Mouse (Mus musculus): Measurements from ENCODE around the gene Gm12166. TPM values are rescaled to one million over a fixed set of nuclear protein-coding genes. Genes with fewer than 3 reads are reported as not detected.

Gm12166 gene
- polyA plus RNA-seq, 1 experiment from 2014 or later, result 6.6 TPM

GRCm38 (mm10) chr11:46029485-46029884, 22.6 kb downstream of the Gm12166 start:
- no peaks in the 10 kb centered on the region for H3K4me1 ChIP-seq (replicated peaks; ENCODE audit: control insufficient read depth, insufficient read depth, low read length)
- H3K27ac ChIP-seq, result no peak overlapping the region
- H3K27me3 ChIP-seq (ENCODE audit: control insufficient read depth, insufficient read depth, low read length), result no peaks in the 10 kb centered on the region
- 81% methylated on average over 2 of the region's 2 CpGs for WGBS
- ATAC-seq (ENCODE audit: low FRiP score) (no peak), DNase-seq (ENCODE audit: low spot score) (no peak)
- H3K4me2 ChIP-seq (replicated peaks), result no peak overlapping the region
- no peaks in the 10 kb centered on the region for H3K9me3 ChIP-seq (ENCODE audit: control insufficient read depth, low read length)
- no peak overlapping the region for H3K9ac ChIP-seq
- no peaks in the 10 kb centered on the region for H3K36me3 ChIP-seq (replicated peaks; ENCODE audit: control insufficient read depth, insufficient read depth)
- no peak overlapping the region for H3K4me3 ChIP-seq (replicated peaks; ENCODE audit: low read length)

DNA sequence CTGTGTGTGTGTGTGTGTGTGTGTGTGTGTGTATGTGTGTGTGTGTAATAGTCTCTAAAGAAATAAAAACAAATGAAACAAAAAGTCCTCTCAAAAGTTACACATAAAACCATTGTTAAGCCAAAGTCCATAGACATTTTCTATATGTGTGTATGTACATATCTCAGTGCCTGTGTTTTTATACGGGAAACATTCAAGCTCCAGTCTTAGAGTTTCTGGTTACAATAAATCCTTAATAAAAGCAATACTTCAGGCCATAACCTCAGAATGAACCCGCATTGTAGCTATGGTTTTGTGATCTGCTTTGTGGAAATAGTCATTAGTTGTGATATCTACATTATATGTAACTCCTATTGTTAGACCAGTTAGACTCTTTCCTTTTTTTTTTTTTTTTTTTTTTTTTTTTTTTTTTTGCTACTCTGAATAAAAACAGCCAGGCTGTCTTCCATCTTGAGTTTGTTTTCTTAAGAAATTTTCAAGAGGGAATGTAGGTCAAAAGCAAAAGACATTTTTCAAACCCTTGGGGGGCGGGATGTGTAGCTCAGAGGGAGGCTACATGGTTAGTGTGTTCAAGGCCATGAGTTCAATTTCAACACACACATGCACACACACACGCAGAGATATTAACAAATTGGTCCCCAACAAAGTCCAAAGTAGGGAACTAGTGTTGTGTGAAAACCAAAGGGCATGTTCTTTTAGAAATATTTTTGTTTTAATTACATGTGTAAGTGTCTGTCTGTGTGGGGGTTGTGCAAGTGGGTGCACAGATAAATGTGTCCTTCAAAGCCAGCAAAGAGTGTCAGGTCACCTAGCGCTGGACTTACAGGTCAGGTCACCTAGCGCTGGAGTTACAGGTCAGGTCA, 23.9 kb downstream of the Gm12166 start:
- no peak overlapping the region for H3K9ac ChIP-seq
- ATAC-seq (ENCODE audit: low FRiP score), result no peak
- 89% methylated on average over 6 of the region's 6 CpGs for WGBS

GRCm38 (mm10) chr11:46025962-46026392, 26.1 kb downstream of the Gm12166 start:
- Histone ChIP-seq H3K4me3 (replicated peaks; ENCODE audit: low read length) (no peak overlapping the region), H3K27ac (no peak overlapping the region), H3K9ac (no peak overlapping the region), H3K27me3 (ENCODE audit: control insufficient read depth, insufficient read depth, low read length) (no peaks in the 10 kb centered on the region), H3K36me3 (replicated peaks; ENCODE audit: control insufficient read depth, insufficient read depth) (no peaks in the 10 kb centered on the region), H3K9me3 (ENCODE audit: control insufficient read depth, low read length) (no peaks in the 10 kb centered on the region), H3K4me1 (replicated peaks; ENCODE audit: control insufficient read depth, insufficient read depth, low read length) (no peaks in the 10 kb centered on the region), H3K4me2 (replicated peaks) (no peak overlapping the region)
- WGBS, result 36% methylated on average over 7 of the region's 7 CpGs
- DNase-seq (ENCODE audit: low spot score) (no peak), ATAC-seq (ENCODE audit: low FRiP score) (no peak)

More for the DNA sequence above, 23.9 kb downstream of the Gm12166 start:
- no peaks in the 10 kb centered on the region for H3K4me1 ChIP-seq (replicated peaks; ENCODE audit: control insufficient read depth, insufficient read depth, low read length)
- H3K4me2 ChIP-seq (replicated peaks), result no peak overlapping the region
- no peak for DNase-seq (ENCODE audit: low spot score)
- H3K27ac ChIP-seq, result no peak overlapping the region
- H3K27me3 ChIP-seq (ENCODE audit: control insufficient read depth, insufficient read depth, low read length), result no peaks in the 10 kb centered on the region
- H3K4me3 ChIP-seq (replicated peaks; ENCODE audit: low read length), result no peak overlapping the region
- no peaks in the 10 kb centered on the region for H3K9me3 ChIP-seq (ENCODE audit: control insufficient read depth, low read length)
- H3K36me3 ChIP-seq (replicated peaks; ENCODE audit: control insufficient read depth, insufficient read depth), result no peaks in the 10 kb centered on the region

DNA sequence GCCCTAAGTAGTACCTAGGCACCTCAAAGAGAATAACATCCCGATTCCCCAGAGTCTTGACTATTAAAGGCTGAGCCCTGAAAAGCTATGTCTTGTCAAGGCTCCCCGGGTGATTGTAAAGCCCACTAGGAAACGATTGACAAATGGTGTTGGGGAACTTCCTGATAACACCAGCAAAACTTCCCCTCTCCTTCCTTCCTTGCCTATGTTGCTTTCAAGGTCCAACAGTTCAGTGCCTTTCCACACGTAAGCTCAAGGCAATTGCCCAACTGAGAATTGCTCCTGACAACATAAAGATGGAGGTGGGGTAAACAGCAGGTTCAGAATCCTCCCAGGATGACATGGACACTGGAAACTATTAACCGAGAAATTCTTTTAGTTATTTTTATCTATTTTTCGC, 29.1 kb downstream of the Gm12166 start:
- no peaks in the 10 kb centered on the region for H3K36me3 ChIP-seq (replicated peaks; ENCODE audit: control insufficient read depth, insufficient read depth)
- no peaks in the 10 kb centered on the region for H3K27me3 ChIP-seq (ENCODE audit: control insufficient read depth, insufficient read depth, low read length)
- no peak for DNase-seq (ENCODE audit: low spot score)
- no peaks in the 10 kb centered on the region for H3K9me3 ChIP-seq (ENCODE audit: control insufficient read depth, low read length)
- H3K4me1 ChIP-seq (replicated peaks; ENCODE audit: control insufficient read depth, insufficient read depth, low read length), result no peaks in the 10 kb centered on the region
- no peak overlapping the region for H3K4me2 ChIP-seq (replicated peaks)
- 87% methylated on average over 6 of the region's 6 CpGs for WGBS
- no peak overlapping the region for H3K9ac ChIP-seq
- no peak overlapping the region for H3K27ac ChIP-seq
- no peak for ATAC-seq (ENCODE audit: low FRiP score)
- H3K4me3 ChIP-seq (replicated peaks; ENCODE audit: low read length), result no peak overlapping the region

DNA sequence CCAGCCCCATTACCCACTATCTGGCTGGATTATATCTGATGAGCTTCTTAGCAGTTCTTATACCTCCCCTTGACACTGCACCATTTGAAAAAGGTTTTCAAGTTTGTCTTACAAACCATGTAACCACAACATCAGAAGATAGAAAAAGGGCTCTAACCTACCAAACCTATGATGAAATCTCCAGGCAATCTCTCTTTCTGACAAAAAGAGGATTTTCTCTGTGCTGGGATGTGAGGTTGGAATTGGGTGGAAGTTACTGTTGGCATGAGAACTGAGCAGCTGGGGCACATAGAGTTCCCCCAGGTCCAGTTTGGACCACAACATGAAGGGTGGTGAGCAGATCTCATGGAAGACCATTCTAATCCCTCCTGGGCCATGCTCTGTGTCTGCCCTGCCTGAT, 30.3 kb downstream of the Gm12166 start:
- Histone ChIP-seq H3K9me3 (ENCODE audit: control insufficient read depth, low read length) (no peaks in the 10 kb centered on the region), H3K4me3 (replicated peaks; ENCODE audit: low read length) (no peak overlapping the region), H3K4me1 (replicated peaks; ENCODE audit: control insufficient read depth, insufficient read depth, low read length) (no peaks in the 10 kb centered on the region), H3K27ac (no peak overlapping the region), H3K4me2 (replicated peaks) (no peak overlapping the region), H3K27me3 (ENCODE audit: control insufficient read depth, insufficient read depth, low read length) (no peaks in the 10 kb centered on the region), H3K9ac (no peak overlapping the region), H3K36me3 (replicated peaks; ENCODE audit: control insufficient read depth, insufficient read depth) (no peaks in the 10 kb centered on the region)
- no peak for DNase-seq (ENCODE audit: low spot score)
- no peak for ATAC-seq (ENCODE audit: low FRiP score)

GRCm38 (mm10) chr11:46020246-46020645, 31.9 kb downstream of the Gm12166 start:
- Histone ChIP-seq H3K4me1 (replicated peaks; ENCODE audit: control insufficient read depth, insufficient read depth, low read length) (no peaks in the 10 kb centered on the region), H3K9me3 (ENCODE audit: control insufficient read depth, low read length) (no peaks in the 10 kb centered on the region), H3K9ac (no peak overlapping the region), H3K27me3 (ENCODE audit: control insufficient read depth, insufficient read depth, low read length) (no peaks in the 10 kb centered on the region), H3K4me2 (replicated peaks) (no peak overlapping the region), H3K36me3 (replicated peaks; ENCODE audit: control insufficient read depth, insufficient read depth) (no peaks in the 10 kb centered on the region), H3K27ac (no peak overlapping the region), H3K4me3 (replicated peaks; ENCODE audit: low read length) (no peak overlapping the region)
- WGBS, result 64% methylated on average over 1 of the region's 1 CpGs
- DNase-seq (ENCODE audit: low spot score), result no peak
- ATAC-seq (ENCODE audit: low FRiP score), result no peak

- no peak overlapping the region for H3K4me3 ChIP-seq (replicated peaks; ENCODE audit: low read length)
- no peaks in the 10 kb centered on the region for H3K4me1 ChIP-seq (replicated peaks; ENCODE audit: control insufficient read depth, insufficient read depth, low read length)
- H3K9me3 ChIP-seq (ENCODE audit: control insufficient read depth, low read length), result no peaks in the 10 kb centered on the region
- 23% methylated on average over 6 of the region's 6 CpGs for WGBS
- ATAC-seq (ENCODE audit: low FRiP score) (no peak), DNase-seq (ENCODE audit: low spot score) (peak; percentile 88)
- no peak overlapping the region for H3K9ac ChIP-seq
- no peak overlapping the region for H3K4me2 ChIP-seq (replicated peaks)
- H3K27ac ChIP-seq, result no peak overlapping the region
- H3K36me3 ChIP-seq (replicated peaks; ENCODE audit: control insufficient read depth, insufficient read depth), result no peaks in the 10 kb centered on the region
- H3K27me3 ChIP-seq (ENCODE audit: control insufficient read depth, insufficient read depth, low read length), result no peaks in the 10 kb centered on the region
Observed at GRCm38 (mm10) chr11:46016061-46016460, 36.1 kb downstream of the Gm12166 start.

Small RNAs within 50 kb of the gene (microRNA-seq; reads per million reads assigned to microRNA genes)
- not detected for gene Mir8100

Other genes with a start within 250 kb of the Gm12166 start
- gene Clint1, start 200.3 kb downstream of the Gm12166 start, polyA plus RNA-seq (2014; fragmentation: Nextera tagmentation; extraction: Ambion mirVana), result 39.0 and 45.4 TPM in 2 replicates
- gene Lsm11, start 107.4 kb downstream of the Gm12166 start, polyA plus RNA-seq (2014; fragmentation: Nextera tagmentation; extraction: Ambion mirVana), result 30.5 and 36.2 TPM in 2 replicates
- gene Thg1l, start 96.8 kb downstream of the Gm12166 start, polyA plus RNA-seq (2014; fragmentation: Nextera tagmentation; extraction: Ambion mirVana), result 8.7 and 9.4 TPM in 2 replicates
- gene Sox30, start 72.0 kb downstream of the Gm12166 start, polyA plus RNA-seq (2014; fragmentation: Nextera tagmentation; extraction: Ambion mirVana), result 0.08 and 0.09 TPM in 2 replicates
- gene Adam19, start 3.7 kb upstream of the Gm12166 start, polyA plus RNA-seq (2014; fragmentation: Nextera tagmentation; extraction: Ambion mirVana), result 12.2 and 14.5 TPM in 2 replicates
- 0.38 and 0.46 TPM in 2 replicates for gene Nipal4, start 114.2 kb upstream of the Gm12166 start, polyA plus RNA-seq (2014; fragmentation: Nextera tagmentation; extraction: Ambion mirVana)
- 2.8 and 3.5 TPM in 2 replicates for gene Fndc9, start 183.2 kb upstream of the Gm12166 start, polyA plus RNA-seq (2014; fragmentation: Nextera tagmentation; extraction: Ambion mirVana)

All from hindbrain, embryonic 14.5 days (tissue).